Mouse (Mus musculus) ES-CJ7 (cell line): ENCODE data around the gene Pnp.
A peak's percentile ranks its signal among the peaks of the same experiment; 100 is the strongest.
"Not testable (repeated sequence)": the region's sequence is repeated elsewhere in the genome, so short reads cannot be mapped to it uniquely, and the experiment has no call there.

ENCODE experiments used
- DNase-seq: peaks from one replicate; pipeline ENCODE4 v3.0.0; 2011; ENCODE audit warnings: low read depth, low spot score

Gene Pnp

DNA sequence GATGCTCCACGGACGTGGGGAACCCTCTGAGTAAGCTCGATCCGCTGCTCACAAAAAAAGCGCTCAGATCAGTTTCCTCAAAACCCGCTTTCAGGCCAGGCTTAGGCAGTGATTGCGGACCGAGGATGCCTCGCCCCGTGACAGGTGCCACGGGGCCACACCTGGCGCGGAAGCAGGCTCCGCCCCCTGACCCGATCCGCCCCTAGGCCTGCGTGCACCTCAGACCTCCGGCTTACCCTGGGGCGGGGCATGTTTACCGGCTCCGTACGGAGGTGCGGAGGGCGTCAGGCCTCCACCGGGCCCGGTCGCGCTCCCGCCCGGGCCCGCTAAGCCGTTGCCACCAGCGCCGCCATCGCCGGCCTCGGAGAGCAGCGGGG, 517 bp upstream of the Pnp start:
- DNase-seq: peak; percentile 59

DNA sequence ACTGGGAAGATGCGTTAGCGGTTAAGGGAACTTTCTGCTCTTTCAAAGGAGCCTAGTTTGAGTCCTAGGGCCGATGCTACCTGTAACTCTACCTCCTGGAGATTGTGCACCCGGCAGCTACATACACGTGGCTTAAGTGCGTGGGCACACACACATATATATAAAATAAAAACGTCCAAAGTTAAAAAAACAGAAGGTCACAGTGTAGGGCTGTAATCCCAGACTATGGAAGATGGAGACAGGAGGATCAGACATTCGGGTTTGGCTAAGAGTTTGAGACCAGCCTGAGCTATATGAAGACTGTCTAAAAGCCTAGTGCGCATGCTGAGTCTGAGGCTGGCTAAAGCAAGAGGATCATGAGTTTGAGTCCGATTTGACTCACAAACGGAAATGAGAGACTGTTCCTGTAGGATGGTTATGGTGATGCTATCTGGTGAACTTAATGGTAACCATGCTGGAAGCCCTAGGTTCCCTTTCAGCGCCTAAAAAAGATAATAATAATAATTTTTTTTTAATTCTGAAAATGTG, 675 bp downstream of the Pnp start:
- DNase-seq: peak; percentile 56

DNA sequence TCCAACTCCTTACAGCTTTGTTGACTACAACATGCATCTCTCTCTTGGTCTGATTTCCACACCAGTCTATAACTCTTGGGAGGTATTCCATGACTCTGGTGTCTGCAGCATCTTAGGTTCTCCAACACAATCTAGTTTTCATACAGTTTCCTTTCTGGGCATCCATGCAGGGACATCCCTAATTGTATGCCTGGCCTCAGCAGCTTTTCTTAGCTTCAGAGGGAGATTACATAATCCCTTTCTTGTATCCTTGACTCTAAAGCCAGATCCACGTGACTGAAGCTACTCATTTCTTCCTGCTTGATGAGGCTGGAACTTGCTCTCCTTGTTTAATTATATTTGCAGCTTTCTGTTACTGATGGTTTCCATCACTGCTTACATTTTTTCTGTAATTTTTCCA, 5.8 kb downstream of the Pnp start:
- no peak for DNase-seq

DNA sequence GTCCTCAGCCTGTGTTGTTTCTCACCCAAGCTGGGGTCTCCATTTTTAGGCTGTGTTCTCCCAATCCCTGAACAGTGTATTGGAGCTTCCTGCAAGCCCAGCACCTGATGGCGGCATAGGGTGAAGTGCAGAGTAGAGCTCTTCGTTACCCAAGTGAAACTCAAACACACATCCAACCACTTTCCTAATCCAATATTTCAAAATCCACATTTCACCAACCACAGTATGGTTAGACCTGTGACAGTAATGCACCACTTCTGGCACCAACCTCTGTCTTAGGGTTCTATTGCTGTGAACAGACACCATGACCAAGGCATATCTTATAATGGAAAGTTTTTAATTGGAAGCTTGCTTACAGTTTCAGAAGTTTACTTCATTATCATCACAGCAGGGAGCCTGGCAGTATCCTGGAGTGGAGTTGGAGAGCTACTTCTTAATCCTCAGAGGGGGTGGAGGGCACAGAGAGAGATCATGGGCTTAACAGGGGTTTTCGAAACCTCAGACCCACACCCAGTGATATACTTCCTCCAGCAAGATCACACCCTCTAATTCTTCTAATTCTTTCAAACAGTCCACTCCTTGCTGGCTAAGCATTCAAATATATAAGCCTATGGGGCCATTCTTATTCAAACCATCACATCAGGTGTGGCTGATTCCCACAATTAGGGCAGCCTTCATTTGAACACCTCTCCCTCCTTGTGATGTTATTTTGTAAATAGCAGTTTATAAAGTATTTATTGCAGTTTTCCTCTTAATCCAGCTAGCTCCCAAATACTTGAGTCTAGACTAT, 7.4 kb downstream of the Pnp start:
- DNase-seq: peak; percentile 50

DNA sequence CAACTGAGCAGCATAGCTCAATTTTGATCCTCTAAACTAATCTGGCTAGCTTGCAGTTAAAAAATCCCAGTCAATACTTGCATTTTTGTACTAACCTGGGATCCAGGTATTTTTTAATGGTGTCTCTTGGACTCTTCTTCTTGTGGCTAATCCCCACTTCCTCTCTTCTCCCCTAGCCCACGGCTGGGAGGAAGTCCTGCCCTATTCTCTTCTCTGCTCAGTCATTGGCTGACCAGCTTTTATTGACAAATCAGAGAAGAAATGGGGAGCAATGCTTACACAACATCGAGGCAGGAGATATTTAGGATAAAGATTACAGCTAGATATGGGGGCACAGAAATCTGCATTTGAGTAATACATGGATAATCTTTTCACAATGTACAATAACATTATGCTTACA, 8.1 kb downstream of the Pnp start:
- DNase-seq: peak; percentile 75

DNA sequence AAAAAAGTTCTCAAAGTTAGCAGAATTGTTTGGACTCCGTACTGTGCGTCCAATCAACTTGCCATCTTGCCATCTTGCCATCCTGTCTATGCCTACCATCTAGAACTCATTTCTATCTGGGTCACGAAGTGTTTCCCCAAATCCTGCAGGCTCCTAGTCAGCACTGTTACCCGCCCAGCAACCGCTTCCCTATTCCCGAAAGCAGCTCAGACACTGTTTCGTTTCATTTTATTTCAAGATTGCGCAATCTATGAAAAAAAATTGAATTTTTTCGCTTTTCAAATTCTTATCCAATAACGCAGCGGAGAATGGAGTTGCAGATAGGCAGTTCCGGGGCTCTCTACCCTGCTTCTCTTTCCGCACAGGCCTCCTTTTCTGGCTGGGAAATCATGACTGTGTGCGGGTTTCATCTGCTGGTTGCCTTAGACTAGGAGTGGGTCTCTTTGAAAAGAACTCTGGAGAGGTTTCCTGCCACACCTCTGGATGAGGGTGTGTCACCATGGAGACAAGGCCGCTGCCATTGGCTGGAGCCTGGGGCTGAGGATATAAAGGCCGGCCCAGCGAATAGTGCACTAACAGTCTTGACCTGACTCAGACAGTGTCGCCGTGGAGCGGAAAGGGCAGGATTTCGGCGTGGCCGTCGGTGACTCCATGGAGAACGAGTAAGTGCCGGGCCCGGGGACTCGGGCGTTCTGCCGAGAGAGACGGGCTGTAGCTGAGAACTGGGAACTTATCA, 13.2 kb downstream of the Pnp start, which contains the start of gene Gm49342:
Gm49342 (plus strand) TSS at position 586 of the 736 bp plus-strand sequence.
- peak; percentile 98 for DNase-seq

DNA sequence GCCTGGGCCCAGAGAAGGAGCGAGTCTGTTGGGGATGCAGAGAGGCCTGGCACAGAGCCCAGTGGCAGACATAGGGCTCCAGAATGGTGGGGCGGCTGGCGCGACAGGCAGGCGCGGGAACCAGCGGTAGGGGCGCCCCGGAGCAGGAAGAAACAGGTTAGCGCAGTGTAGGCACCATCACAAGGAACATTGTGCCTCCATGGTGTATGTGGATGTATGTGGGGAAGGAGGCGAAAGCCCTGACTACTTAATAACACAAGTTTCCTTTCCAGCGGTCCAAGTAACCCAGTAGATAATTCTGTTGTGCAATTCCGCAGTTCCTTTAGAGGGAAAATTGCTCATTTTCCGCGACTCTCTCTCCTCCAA, 13.8 kb downstream of the Pnp start:
- DNase-seq: not testable (repeated sequence)

DNA sequence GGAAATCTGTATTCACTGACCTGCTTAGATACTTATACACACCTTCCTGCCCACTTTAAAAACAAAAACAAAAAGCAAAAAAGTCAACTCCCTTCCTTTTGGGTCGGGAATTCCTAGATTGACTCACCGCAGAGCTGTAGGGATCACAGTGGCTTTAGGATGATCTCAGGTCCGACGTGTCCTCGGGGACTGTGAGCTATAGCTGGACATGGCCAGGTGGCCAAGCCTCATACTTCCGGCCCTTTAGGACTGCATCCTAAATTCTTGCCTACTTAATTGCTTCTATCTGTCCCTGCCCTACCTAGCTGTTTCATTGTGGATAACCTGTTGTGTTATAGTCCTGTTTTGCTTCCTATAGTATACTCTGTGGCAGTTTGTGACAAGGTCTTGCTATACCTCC, 14.2 kb downstream of the Pnp start:
- not testable (repeated sequence) for DNase-seq

DNA sequence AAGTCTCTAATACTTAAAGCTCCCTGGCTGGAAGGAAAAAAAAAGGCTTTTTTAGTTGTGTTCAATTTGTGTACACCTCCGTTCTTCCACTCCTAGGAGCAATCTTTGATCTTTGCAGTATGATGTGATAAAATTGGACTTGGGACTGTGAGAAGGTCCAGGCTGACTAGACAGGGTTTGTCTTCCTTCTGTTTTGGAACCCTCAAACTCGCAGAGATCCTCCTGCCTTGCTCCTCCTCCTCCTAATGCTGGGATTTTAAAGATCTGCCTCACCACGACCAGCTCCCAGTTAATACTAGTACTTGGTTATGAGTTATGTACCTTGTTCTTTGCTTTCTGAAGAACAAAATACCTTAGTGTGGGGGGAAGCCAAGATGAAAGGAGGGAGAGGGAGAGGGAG, 14.6 kb downstream of the Pnp start:
- DNase-seq: not testable (repeated sequence)

DNA sequence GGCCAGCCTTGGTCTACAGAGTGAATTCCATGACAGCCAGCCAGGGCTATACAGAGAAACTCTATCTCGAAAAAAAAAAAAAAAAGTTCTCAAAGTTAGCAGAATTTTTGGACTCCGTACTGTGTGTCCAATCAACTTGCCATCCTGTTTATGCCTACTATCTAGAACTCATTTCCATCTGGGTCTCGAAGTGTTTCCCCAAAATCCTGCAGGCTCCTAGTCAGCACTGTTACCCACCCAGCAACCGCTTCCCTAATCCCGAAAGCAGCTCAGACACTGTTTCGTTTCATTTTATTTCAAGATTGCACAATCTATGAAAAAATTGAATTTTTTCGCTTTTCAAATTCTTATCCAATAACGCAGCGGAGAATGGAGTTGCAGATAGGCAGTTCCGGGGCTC, 24.6 kb downstream of the Pnp start:
- no peak for DNase-seq

DNA sequence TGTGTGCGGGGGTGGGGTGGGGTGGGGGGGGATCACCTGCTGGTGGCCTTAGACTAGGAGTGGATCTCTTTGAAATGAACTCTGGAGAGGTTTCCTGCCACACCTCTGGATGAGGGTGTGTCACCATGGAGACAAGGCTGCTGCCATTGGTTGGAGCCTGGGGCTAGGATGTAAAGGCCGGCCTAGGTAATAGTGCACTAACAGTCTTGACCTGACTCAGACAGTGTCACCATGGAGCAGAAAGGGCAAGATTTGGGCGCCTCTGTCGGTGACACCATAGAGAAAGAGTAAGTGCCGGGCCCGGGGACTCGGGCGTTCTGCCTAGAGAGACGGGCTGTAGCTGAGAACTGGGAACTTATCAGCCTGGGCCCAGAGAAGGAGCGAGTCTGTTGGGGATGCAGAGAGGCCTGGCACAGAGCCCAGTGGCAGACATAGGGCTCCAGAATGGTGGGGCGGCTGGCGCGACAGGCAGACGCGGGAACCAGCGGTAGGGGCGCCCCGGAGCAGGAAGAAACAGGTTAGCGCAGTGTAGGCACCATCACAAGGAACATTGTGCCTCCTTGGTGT, 25.1 kb downstream of the Pnp start, which contains the start of gene Pnp2:
Pnp2 (plus strand) TSS at position 51 of the 567 bp plus-strand sequence.
- DNase-seq: not testable (repeated sequence)

DNA sequence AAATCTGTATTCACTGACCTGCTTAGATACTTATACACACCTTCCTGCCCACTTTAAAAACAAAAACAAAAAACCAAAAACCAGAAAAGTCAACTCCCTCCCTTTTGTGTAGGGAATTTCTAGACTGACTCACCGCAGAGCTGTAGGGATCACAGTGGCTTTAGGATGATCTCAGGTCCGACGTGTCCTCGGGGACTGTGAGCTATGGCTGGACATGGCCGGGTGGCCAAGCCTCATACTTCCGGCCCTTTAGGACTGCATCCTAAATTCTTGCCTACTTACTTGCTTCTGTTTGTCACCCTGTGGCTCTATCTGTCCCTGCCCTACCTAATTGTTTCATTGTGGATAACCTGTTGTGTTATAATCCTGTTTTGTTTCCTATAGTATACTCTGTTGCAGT, 25.8 kb downstream of the Pnp start:
- not testable (repeated sequence) for DNase-seq

DNA sequence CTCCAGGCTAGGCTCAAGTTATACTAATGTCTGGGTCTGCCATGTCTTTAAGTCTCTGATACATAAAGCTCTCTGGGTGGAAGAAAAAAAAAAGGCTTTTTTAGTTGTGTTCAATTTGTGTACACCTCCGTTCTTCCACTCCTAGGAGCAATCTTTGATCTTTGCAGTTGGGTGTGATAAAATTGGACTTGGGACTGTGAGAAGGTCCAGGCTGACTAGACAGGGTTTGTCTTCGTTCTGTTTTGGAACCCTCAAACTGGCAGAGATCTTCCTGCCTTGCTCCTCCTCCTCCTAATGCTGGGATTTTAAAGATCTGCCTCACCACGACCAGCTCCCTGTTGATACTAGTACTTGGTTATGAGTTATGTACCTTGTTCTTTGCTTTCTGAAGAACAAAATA, 26.3 kb downstream of the Pnp start:
- DNase-seq: not testable (repeated sequence)

DNA sequence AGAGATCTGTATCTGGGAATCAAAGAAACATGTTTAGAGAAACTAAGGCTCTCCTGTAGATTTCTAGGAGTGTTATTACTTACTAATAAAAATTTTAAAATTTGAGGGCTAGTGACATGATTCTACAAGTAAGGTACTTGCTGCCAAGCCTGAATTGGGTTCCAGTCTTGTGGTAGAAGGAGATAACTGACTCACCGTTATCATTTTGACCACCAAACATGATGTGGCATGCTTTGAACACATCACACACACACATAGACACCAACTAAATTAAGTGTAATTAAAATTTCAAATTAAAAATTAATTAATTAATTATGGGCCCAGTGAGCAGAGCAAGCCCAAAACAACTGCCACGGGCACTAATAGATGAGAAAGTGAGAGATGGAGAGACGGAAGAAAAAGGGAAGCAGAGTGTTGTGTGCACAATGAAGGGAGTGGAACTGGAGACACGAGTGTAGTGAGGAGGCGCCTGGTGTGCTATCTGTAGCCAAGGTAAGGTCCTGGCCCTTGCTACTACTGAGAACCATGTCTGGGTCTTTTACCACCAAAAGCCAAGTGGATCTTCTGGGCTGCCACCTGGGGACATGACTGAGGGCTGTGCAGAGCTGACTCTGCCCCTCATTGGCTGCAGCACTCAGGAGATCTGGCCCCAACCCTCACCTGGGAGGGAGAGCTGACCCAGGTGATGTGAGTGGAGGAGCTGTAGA, 27.6 kb downstream of the Pnp start:
- not testable (repeated sequence) for DNase-seq

DNA sequence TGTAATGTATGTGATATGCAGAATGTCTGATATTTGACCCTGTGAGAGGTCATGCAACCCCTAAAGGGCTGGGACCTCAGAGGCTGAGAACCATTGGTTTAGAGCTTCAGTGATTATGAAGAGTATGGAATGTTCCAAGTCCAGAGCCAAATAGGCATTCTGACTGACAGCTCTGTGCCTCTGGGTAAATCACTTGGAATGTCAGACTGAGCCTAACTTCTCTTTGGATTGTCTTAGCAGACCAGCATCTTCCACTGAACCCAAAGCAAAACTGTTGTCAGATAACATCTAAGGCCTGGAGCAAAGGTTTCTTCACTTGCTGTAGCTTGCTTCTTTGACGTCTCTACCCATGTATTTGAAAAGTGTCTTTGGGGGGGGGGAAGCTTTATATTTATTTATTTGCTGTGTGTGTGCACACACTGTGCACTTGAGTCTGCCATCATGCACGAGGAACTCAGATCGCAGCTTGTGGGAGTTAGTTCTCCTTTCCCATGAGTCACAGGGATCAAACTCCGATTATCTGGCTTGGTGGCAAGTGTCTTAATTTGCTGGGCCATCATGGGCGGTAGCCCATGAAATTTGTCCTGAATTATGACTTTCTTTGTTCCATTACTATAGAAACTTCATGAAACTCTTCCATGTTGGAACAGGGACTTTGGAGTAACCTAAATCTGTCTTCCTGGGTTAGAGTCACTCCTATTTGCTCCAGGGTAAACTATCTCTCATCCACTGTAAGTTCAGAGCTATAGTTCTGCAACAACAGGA, 37.5 kb downstream of the Pnp start:
- DNase-seq: no peak

DNA sequence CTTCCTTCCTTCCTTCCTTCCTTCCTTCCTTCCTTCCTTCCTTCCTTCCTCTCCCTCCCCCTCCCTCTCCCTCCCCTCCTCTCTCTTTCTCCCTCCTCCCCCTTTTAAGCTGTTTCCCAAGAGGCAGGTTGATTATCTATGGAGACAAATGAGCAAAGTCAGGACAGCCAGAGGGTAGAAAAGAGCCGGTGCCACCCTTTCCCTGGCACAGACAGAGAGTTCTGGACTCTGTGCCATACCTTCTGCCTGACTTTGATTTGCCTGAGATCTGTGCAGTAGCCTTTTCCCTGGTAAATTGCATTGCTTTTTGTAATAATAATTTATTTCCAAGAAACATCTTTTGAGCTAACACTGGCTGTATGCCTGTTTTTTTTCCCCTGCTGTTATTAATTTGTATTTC, 38.2 kb downstream of the Pnp start:
- DNase-seq: no peak

DNA sequence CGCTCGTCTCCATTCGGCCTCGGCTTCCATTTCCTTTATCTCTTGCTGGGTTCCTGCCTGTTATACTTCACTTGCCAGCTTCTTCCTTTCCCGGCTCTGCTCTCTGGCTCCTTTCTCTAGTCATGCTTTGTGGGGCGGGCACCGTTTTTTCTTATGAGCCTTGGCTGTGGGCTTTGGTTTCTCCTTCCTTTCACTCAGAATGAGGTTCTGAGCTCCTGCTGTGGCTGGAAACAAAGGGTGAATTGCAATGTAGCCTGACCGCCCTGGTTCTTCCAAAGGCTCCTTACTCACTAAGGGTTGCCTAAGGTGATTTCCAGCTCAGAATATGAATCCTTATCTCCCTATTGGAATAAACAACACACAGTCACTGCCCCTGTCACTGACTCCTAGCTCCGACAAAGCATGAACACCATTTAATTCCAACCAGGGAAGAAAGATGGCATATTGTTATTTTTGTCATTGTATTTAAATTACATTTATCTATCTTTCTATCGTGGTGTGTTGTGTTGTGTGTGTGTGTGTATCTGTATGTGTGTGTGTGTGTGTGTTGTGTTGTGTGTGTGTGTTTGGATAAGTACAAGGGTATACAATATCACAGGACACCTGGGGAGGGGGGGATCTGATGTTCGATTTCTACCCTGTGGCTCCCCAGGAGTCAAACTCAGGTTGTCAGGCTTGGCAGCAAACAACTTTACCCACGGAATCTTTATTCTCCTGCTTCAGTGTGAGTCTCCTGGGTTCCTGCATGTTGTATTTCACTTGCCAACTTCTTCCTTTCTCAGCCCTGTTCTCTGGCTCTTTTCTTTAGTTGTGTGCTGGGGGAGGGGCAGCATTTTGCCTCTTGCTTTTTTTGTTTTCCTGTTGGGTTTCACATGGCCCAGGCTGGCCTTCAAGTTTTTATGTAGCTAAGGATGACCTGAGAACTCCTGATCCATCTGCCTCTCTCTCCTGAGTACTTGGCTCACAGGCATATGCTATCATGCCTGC, 39.0 kb downstream of the Pnp start:
- peak; percentile 85 for DNase-seq

DNA sequence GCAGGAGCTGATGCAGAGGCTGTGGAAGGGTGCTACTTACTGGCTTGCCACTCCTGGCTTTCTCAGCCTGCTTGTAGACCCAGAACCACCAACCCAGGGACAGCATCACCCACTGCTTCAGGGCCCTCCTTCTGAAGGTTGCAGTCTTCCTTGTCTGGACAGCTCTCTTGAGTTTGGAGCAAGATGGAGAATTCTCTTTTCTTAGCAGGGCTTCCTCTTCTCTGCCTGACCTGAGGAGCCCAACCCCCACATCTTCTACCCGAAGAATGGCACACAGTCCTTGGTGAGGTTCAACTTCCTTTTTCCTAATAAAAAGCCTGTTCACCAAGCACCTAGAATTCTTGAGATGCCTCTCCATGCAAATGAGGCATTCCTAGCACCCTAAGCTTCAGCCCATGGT, 39.9 kb downstream of the Pnp start:
- DNase-seq: no peak

DNA sequence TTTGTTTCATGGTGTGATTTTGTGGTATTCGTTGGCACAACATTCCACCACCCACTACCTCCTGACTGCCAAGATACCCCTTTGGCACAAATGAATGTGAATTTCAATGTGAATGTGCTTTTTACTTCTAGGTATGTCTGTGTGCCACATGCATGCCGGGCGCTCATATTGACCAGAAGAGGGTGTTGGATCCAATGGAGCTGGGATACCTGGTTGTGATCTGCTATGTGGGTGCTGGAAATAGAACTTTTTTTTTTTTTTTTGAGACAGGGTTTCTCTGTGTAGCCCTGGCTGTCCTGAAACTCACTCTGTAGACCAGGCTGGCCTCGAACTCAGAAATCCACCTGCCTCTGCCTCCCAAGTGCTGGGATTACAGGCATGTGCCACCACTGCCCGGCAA, 42.2 kb downstream of the Pnp start:
- peak; percentile 34 for DNase-seq

DNA sequence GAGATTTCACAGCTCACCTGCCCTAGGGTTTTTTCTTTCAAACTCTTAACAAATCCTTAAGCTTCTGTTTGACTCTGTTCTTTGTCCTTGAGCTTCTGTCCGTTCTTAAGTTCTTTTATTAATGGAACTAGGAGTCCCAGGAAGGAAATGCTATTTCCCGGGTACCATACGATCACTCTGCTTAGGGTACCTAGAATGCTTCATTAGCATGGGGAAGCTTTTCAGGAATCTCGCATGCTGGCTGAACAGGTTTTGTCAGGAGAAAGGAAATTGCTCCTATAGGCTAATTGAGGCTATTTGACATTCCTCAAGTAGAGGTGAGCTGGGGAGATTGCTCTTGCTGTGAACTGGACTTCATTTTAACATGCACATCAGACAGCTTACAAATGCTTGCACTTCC, 42.8 kb downstream of the Pnp start:
- peak; percentile 85 for DNase-seq
